Mouse (Mus musculus) forebrain, embryonic 14.5 days (tissue): ENCODE results near the gene Akap2. TPM values are rescaled to one million over a fixed set of nuclear protein-coding genes. Genes with fewer than 3 reads are reported as not detected.
A peak's percentile ranks its signal among the peaks of the same experiment; 100 is the strongest.

Experiments
- ATAC-seq: fragments of 200-750 bp; cut with Nextera tagmentation; 2 replicates; pipeline ENCODE4 v1.8.0; 2017; ENCODE audit warnings: mild to moderate bottlenecking, moderate library complexity
- DNase-seq: peaks from one replicate; pipeline ENCODE4 v3.0.0-alpha.2; 2015; ENCODE audit warnings: low spot score
- H3K27ac ChIP-seq: fragments of 300-500 bp; sonication (generic); 2 replicates; pipeline ENCODE4 v1.5.1; 2014; ENCODE audit warnings: low read depth, mild to moderate bottlenecking, control low read depth, low read length, moderate library complexity
- H3K27me3 ChIP-seq: fragments of 300-500 bp; sonication (generic); replicated peaks from 2 replicates; pipeline ENCODE4 v1.6.1; 2014; ENCODE audit warnings: low read length, control low read depth, mixed read lengths; ENCODE audit not compliant: control insufficient read depth, insufficient read depth
- H3K36me3 ChIP-seq: fragments of 300-500 bp; sonication (generic); 2 replicates; pipeline ENCODE4 v1.6.1; 2014; ENCODE audit warnings: low read length, control low read depth; ENCODE audit not compliant: control insufficient read depth, insufficient read depth
- H3K4me1 ChIP-seq: fragments of 300-500 bp; sonication (generic); 2 replicates; pipeline ENCODE4 v1.6.1; 2014; ENCODE audit warnings: antibody characterized with exemption, low read length, control low read depth; ENCODE audit not compliant: control insufficient read depth, insufficient read depth
- H3K4me2 ChIP-seq: fragments of 300-500 bp; sonication (generic); 2 replicates; pipeline ENCODE4 v1.6.1; 2014; ENCODE audit warnings: mild to moderate bottlenecking, control low read depth, low read length
- H3K4me3 ChIP-seq: fragments of 300-500 bp; sonication (generic); 2 replicates; pipeline ENCODE4 v1.5.1; 2014; ENCODE audit warnings: low read depth, low read length, control low read depth
- H3K9ac ChIP-seq: fragments of 300-500 bp; sonication (generic); 2 replicates; pipeline ENCODE4 v1.6.1; 2014; ENCODE audit warnings: mild to moderate bottlenecking, low read length, control low read depth, moderate library complexity
- H3K9me3 ChIP-seq: fragments of 300-500 bp; sonication (generic); replicated peaks from 2 replicates; pipeline ENCODE4 v1.6.1; 2016; ENCODE audit warnings: low read length, control low read depth, mixed read lengths; ENCODE audit not compliant: control insufficient read depth
- WGBS: fragments of 180-500 bp; shearing (Covaris S2); extraction: QIAGEN DNeasy Blood & Tissue Kit; methylation state at CpG from one replicate; pipeline ENCODE4 v1.1.7; 2014; 5-methylcytosine and 5-hydroxymethylcytosine counted together
- polyA plus RNA-seq: library from polyadenylated mRNA; unstranded; fragments of >200 nt; fragmentation: Nextera tagmentation; extraction: Ambion mirVana; gene quantifications from 2 replicates; pipeline ENCODE4 v1.2.1, GENCODE M21; 2014

Gene Akap2
- polyA plus RNA-seq, 1 experiment from 2014 or later = 5.0 TPM

DNA sequence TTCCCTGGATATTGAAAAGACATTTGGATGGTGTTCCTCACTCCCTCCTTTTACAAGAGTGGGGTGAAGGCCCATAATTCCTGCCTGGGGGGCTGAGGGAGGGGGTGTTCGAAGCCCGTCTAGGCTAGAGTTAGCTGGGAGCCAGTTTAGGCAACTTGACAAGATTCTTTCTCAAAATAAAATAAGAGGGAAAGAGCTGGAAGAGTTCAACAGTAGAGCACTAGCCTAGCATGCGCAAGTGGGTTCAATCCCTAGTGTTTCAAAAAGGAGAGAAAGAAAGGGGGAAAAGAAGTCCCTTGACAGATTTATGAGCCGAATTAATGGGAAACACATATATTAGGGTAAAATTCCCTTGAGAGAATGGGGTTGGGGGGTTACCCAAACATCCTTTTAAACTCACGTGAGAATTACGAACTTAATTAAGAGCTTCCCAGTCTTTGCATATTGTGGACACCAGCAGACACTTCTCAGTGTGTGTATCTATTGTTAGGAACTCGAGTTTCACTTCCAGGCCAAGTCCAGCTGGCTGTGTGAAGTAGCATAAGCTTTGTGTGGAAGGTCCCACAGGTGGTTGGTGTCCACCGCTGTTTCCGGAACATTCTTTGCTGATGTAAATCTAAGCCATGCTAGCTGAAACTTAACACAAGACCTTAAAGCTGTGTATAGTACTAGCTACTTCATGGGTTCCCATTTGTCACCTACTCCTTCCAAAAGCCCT is 145.0 kb downstream of the Akap2 start:
- no peak overlapping the region for H3K27ac ChIP-seq
- 81% methylated on average over 9 of the region's 9 CpGs for WGBS
- no peak overlapping the region for H3K4me2 ChIP-seq
- peaks cover 6% of the 10 kb centered on the region for H3K4me1 ChIP-seq
- ATAC-seq = no peak
- H3K36me3 ChIP-seq = no peaks in the 10 kb centered on the region
- no peaks in the 10 kb centered on the region for H3K9me3 ChIP-seq
- H3K9ac ChIP-seq = no peak overlapping the region
- no peak overlapping the region for H3K4me3 ChIP-seq
- DNase-seq = no peak
- no peaks in the 10 kb centered on the region for H3K27me3 ChIP-seq

DNA sequence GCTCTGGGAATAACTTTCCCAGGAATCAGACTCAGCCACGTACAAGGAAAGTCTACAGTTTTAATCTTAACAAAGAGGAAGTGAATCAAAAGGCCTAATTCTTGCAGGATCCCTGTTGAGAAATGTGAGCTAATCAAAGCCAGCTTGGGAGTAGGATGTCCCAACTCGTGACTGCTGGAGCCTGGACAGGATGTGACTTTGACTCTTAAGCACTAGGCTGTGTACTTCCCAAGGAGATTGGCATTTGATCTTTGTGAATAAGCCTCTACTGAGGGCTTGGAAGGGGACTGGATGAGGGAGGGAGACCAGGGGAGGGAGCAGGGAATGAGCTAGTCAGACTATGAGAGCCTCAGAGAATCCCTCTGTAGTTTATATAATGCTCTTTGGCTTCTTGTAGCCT is 148.6 kb downstream of the Akap2 start:
- peaks cover 6% of the 10 kb centered on the region for H3K4me1 ChIP-seq
- H3K9me3 ChIP-seq = no peaks in the 10 kb centered on the region
- no peak overlapping the region for H3K27ac ChIP-seq
- H3K4me3 ChIP-seq = no peak overlapping the region
- ATAC-seq (no peak), DNase-seq (peak; percentile 30)
- no peaks in the 10 kb centered on the region for H3K36me3 ChIP-seq
- no peak overlapping the region for H3K4me2 ChIP-seq
- no peaks in the 10 kb centered on the region for H3K27me3 ChIP-seq
- no peak overlapping the region for H3K9ac ChIP-seq
- 14% methylated on average over 2 of the region's 2 CpGs for WGBS

DNA sequence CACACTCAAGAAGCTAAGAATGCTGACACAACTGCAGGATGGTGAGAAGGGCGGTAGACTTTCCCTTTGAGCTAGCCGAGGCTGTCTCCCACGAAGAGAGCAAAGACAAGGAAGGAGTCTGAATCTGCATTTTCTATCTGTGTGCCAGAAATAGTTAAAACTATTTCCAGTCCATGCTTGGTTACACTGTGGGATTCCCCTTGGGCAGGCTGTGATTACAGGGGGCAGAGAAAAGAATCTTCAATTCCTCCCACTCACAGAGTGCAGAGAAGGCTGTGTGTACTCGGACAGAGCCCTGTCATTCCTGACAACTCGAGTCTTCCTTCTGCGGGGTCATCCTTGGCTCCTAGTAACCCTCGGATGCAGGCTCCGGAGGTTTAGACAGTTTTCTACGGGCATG is 149.5 kb downstream of the Akap2 start:
- no peaks in the 10 kb centered on the region for H3K9me3 ChIP-seq
- ATAC-seq (no peak), DNase-seq (no peak)
- no peak overlapping the region for H3K9ac ChIP-seq
- 70% methylated on average over 9 of the region's 9 CpGs for WGBS
- H3K27ac ChIP-seq = no peak overlapping the region
- no peaks in the 10 kb centered on the region for H3K36me3 ChIP-seq
- H3K4me1 ChIP-seq = peaks cover 6% of the 10 kb centered on the region
- H3K4me3 ChIP-seq = no peak overlapping the region
- no peak overlapping the region for H3K4me2 ChIP-seq
- H3K27me3 ChIP-seq = no peaks in the 10 kb centered on the region

DNA sequence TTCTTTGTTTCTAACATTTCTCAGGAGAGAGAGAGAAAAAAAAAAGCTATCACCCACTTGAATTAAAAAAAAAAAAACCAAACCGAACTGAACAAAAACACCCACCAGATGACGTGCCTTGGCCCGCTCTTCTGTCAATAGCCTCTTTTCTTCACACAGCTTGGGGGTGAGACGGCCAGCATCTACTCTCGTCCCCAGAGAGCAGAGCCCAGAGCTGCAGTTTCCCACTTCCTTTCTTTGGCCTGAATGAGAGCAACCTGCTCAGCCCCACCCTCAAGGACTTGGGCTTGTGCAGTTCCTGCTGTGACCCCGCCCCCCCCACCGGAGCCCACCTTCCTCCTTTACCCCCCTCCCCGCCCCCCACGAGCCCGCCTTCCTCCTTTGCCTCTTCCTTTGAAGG is 150.0 kb downstream of the Akap2 start:
- 45% methylated on average over 10 of the region's 10 CpGs for WGBS
- ATAC-seq = no peak

DNA sequence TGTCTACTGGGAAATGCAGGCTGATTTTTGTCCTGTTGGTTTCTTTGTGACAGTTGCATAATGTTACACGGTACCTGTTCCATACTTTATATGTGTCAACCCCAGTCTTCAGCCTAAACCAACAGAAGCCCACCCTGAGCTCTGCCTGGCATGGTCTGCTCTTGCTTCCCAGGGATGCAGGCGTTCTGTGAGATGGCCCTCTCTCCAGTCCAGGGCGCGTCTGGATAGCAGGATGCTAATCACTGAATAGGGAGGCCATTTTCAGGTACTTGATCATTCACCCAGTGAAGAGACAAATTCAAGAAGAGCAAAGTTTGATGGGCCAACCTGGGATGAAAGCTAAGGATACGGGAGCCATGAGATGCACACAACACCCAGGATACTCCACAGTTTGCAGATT is 161.7 kb downstream of the Akap2 start:
- WGBS = 82% methylated on average over 5 of the region's 5 CpGs
- H3K9me3 ChIP-seq = no peaks in the 10 kb centered on the region
- H3K27ac ChIP-seq = no peak overlapping the region
- no peak overlapping the region for H3K4me2 ChIP-seq
- no peak overlapping the region for H3K4me3 ChIP-seq
- H3K9ac ChIP-seq = no peak overlapping the region
- no peaks in the 10 kb centered on the region for H3K36me3 ChIP-seq
- no peak for ATAC-seq
- no peak for DNase-seq
- H3K27me3 ChIP-seq = no peaks in the 10 kb centered on the region
- H3K4me1 ChIP-seq = no peaks in the 10 kb centered on the region

More for the DNA sequence above, 150.0 kb downstream of the Akap2 start:
- no peak overlapping the region for H3K9ac ChIP-seq
- no peaks in the 10 kb centered on the region for H3K36me3 ChIP-seq
- no peaks in the 10 kb centered on the region for H3K27me3 ChIP-seq
- H3K4me3 ChIP-seq = no peak overlapping the region
- no peak overlapping the region for H3K4me2 ChIP-seq
- H3K9me3 ChIP-seq = no peaks in the 10 kb centered on the region
- peaks cover 6% of the 10 kb centered on the region for H3K4me1 ChIP-seq
- no peak for DNase-seq
- H3K27ac ChIP-seq = no peak overlapping the region

DNA sequence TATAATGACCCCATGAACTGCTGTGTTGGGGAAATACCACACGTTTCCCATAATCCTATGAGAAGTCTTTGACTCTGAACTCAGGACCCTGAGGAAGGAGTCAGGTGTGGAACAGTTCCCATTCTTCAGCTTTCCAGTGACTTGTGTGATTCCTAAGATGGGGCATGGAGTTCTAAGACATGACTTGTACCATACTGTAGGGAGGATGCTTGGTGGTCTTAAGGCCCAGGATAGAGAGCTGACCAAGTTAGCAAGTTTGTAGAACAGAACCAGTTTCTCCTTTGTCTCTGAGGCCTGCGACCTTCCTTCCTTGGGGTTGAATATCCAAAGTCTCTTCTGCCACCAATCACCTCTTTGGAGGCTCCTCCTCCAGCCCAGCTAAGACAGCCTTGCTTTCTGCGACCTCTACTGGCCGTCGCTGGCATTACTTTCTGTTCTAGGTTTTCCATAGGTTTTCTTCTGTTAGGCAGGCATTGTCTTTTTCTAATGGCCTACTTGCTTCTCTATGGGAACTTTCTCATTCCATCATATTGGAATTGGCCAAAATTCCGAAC is 162.4 kb downstream of the Akap2 start:
- peak; percentile 77 for ATAC-seq
- WGBS = 13% methylated on average over 6 of the region's 6 CpGs
- H3K27me3 ChIP-seq = no peaks in the 10 kb centered on the region

DNA sequence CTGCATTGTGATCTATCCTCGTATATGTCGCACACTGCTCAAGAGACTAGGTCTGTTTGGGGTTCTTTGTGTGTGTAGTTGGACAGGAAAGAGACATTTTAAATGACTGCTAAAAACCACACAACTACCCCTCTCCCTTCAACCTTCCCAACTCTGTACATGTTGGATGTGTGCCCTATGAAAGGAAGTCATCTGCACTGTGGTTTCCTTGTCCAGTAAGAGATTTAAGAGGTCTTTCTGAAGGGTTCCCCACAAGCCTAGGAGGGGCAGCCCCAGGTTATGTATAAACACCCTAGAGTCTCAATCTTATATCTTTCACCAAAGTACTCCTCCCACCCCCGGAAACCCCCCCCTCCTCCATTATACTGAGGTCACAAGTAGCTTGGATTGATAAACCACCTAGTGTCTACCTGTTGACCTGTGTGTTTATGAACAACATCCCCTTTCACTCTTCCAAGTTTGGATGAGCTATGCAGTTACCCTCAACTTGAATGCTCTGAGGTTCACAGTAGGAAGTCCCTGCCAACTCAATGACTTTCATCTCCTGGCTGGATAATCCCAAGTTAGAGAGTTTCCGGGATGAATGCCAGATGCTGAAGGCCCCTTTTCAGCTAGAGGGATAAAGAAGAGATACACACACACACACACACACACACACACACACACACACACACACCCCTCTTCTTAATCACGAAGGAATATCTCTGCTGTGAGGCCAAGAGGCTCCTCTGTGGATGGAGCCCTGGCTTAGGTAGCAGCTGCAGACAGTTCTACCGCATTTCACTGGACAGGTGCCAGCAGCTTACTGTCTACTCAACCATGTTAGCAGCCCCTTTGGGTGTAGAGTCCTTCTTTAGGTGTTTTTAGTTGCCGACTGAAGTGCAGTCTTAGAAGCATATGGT is 166.3 kb downstream of the Akap2 start:
- WGBS = 58% methylated on average over 7 of the region's 7 CpGs
- Histone ChIP-seq H3K4me3 (no peak overlapping the region), H3K9ac (no peak overlapping the region), H3K36me3 (no peaks in the 10 kb centered on the region), H3K27ac (no peak overlapping the region), H3K4me1 (peaks cover 3% of the 10 kb centered on the region; the same call in 1 of the 2 replicates), H3K27me3 (no peaks in the 10 kb centered on the region), H3K4me2 (no peak overlapping the region), H3K9me3 (no peaks in the 10 kb centered on the region)
- no peak for ATAC-seq
- peak; percentile 35 for DNase-seq

More for the DNA sequence above, 162.4 kb downstream of the Akap2 start:
- Histone ChIP-seq H3K9ac (no peak overlapping the region), H3K4me2 (no peak overlapping the region), H3K4me1 (no peaks in the 10 kb centered on the region), H3K36me3 (no peaks in the 10 kb centered on the region), H3K27ac (no peak overlapping the region), H3K9me3 (no peaks in the 10 kb centered on the region), H3K4me3 (no peak overlapping the region)
- peak; percentile 78 for DNase-seq

DNA sequence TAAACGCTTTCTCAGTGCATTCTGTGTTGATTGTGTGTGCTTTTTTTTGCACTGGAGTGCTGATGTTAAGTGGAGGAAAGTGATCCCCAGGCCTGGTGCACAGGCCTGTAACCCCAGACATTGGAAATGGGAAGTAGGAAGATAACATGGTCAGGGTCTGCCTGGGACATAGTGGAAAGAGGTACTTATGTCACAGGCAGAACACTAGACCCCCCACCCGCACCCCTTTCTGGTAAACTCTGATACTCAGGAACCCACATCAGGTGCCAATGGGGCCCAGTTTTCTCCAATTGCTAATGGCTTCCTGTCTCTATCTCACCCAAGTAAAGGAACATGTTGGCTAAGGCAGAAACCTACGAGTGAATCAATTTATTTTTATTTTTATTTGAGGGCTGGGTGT is 167.1 kb downstream of the Akap2 start:
- H3K27me3 ChIP-seq = no peaks in the 10 kb centered on the region
- no peak for DNase-seq
- H3K9ac ChIP-seq = no peak overlapping the region
- H3K27ac ChIP-seq = no peak overlapping the region
- H3K4me3 ChIP-seq = no peak overlapping the region
- H3K4me2 ChIP-seq = no peak overlapping the region
- whole genome bisulfite sequencing = 89% methylated on average over 3 of the region's 3 CpGs
- no peaks in the 10 kb centered on the region for H3K9me3 ChIP-seq
- peaks cover 3% of the 10 kb centered on the region; the same call in 1 of the 2 replicates for H3K4me1 ChIP-seq
- H3K36me3 ChIP-seq = no peaks in the 10 kb centered on the region
- ATAC-seq = no peak
